In genomic region chr5:123679546-123680263, GRCm38 (mm10) we compare ENCODE assay signal across 11 mouse cellular contexts. TPM values are rescaled to one million over a fixed set of nuclear protein-coding genes. Genes with fewer than 3 reads are reported as not detected.
DNase-seq lines count a peak whose midpoint lies in the region; ATAC-seq lines count a peak whose summit lies in the region.
"Had no signal": no experiment of that assay in that cellular context is flagged by ENCODE, and none has a peak within 500 bp of the region (broad histone marks: within the 10 kb centered on the region; RNA-seq: fewer than 3 reads in every experiment).

No protein-coding gene starts in this region.

- H3K36me3 ChIP-seq in forebrain, embryonic 13.5 days (ENCODE audit: poor library complexity, severe bottlenecking), result peaks cover 3% of the 10 kb centered on the region; the same call in 1 of the 2 replicates
- no peaks in the 10 kb centered on the region for H3K36me3 ChIP-seq in forebrain, embryonic 16.5 days (ENCODE audit: control insufficient read depth, insufficient read depth)
- H3K36me3 ChIP-seq: hindbrain, embryonic 12.5 days had no signal

- H3K9me3 ChIP-seq in forebrain, embryonic 13.5 days (replicated peaks), result no peaks in the 10 kb centered on the region
- H3K9me3 ChIP-seq in forebrain, embryonic 16.5 days (ENCODE audit: control insufficient read depth, low read length), result no peaks in the 10 kb centered on the region
- H3K9me3 ChIP-seq: hindbrain, embryonic 12.5 days had no signal

- no peaks in the 10 kb centered on the region for H3K27me3 ChIP-seq in forebrain, embryonic 13.5 days
- no peaks in the 10 kb centered on the region for H3K27me3 ChIP-seq in forebrain, embryonic 16.5 days (replicated peaks; ENCODE audit: control insufficient read depth, insufficient read depth, low read length)
- H3K27me3 ChIP-seq: hindbrain, embryonic 12.5 days had no signal

- H3K27ac ChIP-seq in forebrain, embryonic 13.5 days, result peak overlapping the region; percentile 11; the same call in 1 of the 2 replicates
- H3K27ac ChIP-seq in forebrain, embryonic 16.5 days (ENCODE audit: low read length), result no peak overlapping the region; the same call in 1 of the 2 replicates
- H3K27ac ChIP-seq: hindbrain, embryonic 12.5 days had no signal

- H3K9ac ChIP-seq in forebrain, embryonic 13.5 days, result no peak overlapping the region
- H3K9ac ChIP-seq in forebrain, embryonic 16.5 days (replicated peaks; ENCODE audit: low read depth, low read length), result no peak overlapping the region
- H3K9ac ChIP-seq: hindbrain, embryonic 12.5 days had no signal

- WGBS in forebrain, embryonic 13.5 days, result 40% methylated on average over 5 of the region's 5 CpGs
- WGBS in forebrain, embryonic 16.5 days, result 20% methylated on average over 5 of the region's 5 CpGs

- peaks cover 46% of the 10 kb centered on the region for H3K4me1 ChIP-seq in forebrain, embryonic 13.5 days
- H3K4me1 ChIP-seq in forebrain, embryonic 16.5 days (replicated peaks; ENCODE audit: control insufficient read depth, insufficient read depth, low read length), result peaks cover 35% of the 10 kb centered on the region

- peak; percentile 73 for DNase-seq in kidney, adult 9 months
- no peak for DNase-seq in kidney, postnatal 10 days
- peak; percentile 87 for DNase-seq in 3T3-L1 (ENCODE audit: low read depth, low spot score)
- peak; percentile 83 for DNase-seq in cerebellum, adult 9-11 months
- DNase-seq in adrenal gland, postnatal 4 days (ENCODE audit: low spot score in 2 of 2), result no peak
- no peak for DNase-seq in left cerebral cortex, adult 11 months (ENCODE audit: low spot score)
- DNase-seq: lung, adult 18-20 months; thymus, adult 2 months had no signal

- no peak for ATAC-seq in forebrain, embryonic 13.5 days
- no peak for ATAC-seq in forebrain, embryonic 16.5 days

- no peak overlapping the region for H3K4me2 ChIP-seq in forebrain, embryonic 13.5 days
- no peak overlapping the region for H3K4me2 ChIP-seq in forebrain, embryonic 16.5 days (ENCODE audit: low read length)
- H3K4me2 ChIP-seq: hindbrain, embryonic 12.5 days had no signal

- no peak overlapping the region for H3K4me3 ChIP-seq in forebrain, embryonic 13.5 days
- H3K4me3 ChIP-seq in forebrain, embryonic 16.5 days (replicated peaks; ENCODE audit: low read length), result no peak overlapping the region
- H3K4me3 ChIP-seq: hindbrain, embryonic 12.5 days had no signal

RNA-seq across cellular contexts. Expression of gene Clip1, which starts 4.7 kb away (rescaled TPM):
- polyA plus RNA-seq in forebrain, embryonic 13.5 days (2015; fragmentation: Nextera tagmentation; extraction: Ambion mirVana), result 65.5 and 78.3 TPM in 2 replicates
- polyA plus RNA-seq in forebrain, embryonic 16.5 days (2015; fragmentation: Nextera tagmentation; extraction: Ambion mirVana), result 83.1 and 93.0 TPM in 2 replicates
- 10 to 100 TPM; 61.1 to 69.9 TPM for total RNA-seq in adrenal gland, postnatal 4 days (2021)

RNA-seq across cellular contexts. Expression of gene Zcchc8, which starts 41.2 kb away (rescaled TPM):
- 85.1 and 97.4 TPM in 2 replicates for polyA plus RNA-seq in forebrain, embryonic 13.5 days (2015; fragmentation: Nextera tagmentation; extraction: Ambion mirVana)
- 92.7 and 96.1 TPM in 2 replicates for polyA plus RNA-seq in forebrain, embryonic 16.5 days (2015; fragmentation: Nextera tagmentation; extraction: Ambion mirVana)
- total RNA-seq in adrenal gland, postnatal 4 days (2021), result 10 to 100 TPM; 63.1 to 69.9 TPM

Comparison
In these comparisons a context has a peak if more than half of its experiments do, and no peak if none do; other contexts are left out.
1. DNase-seq: peak in kidney, adult 9 months (single experiment), 3T3-L1 (single experiment) and cerebellum, adult 9-11 months (single experiment); none in kidney, postnatal 10 days (single experiment), adrenal gland, postnatal 4 days (0 of 2) and left cerebral cortex, adult 11 months (single experiment).